Mouse (Mus musculus) embryonic fibroblast, embryonic 13.5 days (primary cell): ENCODE results near the gene Coq9.

ENCODE experiments used
- CTCF ChIP-seq: IDR thresholded peaks from 2 replicates; pipeline ENCODE4 v1.5.1; 2011; ENCODE audit warnings: mild to moderate bottlenecking, control low read depth, low read length, moderate library complexity, borderline replicate concordance; ENCODE audit not compliant: insufficient read depth
- POLR2A ChIP-seq: IDR thresholded peaks from 2 replicates; pipeline ENCODE4 v1.6.1; 2011; ENCODE audit warnings: low read depth, mild to moderate bottlenecking, control low read depth, low read length, moderate library complexity

DNA sequence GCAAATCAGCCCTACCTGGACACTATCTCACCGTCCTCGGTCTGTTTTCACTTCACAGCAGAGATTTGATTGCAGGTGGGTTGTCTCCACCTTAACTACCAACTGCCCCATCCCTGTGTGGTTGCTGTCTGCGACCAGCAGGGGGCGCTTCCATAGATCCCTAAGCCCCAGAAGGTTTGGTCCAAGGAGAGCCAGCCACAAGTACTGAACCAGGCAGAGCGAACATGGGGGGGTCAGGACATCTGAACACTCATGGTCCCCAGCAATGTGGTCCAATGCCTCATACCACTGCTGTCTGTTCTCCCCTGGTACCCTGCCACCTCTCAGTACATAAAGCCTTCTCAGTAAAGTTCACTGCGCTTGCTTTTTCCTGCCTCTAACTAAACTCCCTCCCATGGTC lies 36.2 kb downstream of the Coq9 start:
- no peak for TF ChIP-seq POLR2A
- TF ChIP-seq CTCF: peak; percentile 61; the same call in 1 of the 2 replicates
